Mouse (Mus musculus): ENCODE results near the gene Frs3.

The Frs3 gene

DNA sequence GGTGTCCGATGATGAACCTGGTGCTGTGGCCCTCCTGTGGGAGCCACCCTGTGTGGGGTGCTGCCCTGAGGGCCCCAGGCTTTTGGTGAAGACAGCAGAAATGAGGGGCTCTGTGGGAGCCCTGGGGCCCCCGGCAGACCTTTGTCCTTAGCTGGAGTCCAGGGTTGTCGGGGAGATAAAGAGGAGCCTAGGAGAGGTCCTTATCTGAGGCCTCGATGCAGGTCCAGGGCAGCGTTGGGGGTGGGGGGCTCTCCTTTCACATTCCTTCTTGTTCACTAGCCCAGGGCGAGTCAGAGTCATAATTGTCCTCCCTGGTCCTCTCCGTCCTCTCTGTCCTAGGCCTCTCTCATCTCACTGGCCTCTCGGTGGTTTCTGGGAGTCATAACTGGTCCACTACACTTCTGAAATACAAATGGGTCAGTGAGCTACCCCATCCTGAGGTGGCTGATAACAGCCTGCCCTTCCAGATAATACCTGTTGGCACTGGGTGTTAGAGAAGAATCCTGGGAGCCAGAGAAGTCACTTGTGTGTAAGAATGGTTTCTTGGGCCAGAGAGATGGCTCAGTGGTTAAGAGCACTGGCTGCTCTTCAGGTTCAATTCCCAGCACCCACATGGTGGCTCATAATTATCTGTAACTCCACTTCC is 64.4 kb downstream of the Frs3 start:
- H3K9me3 ChIP-seq (ENCODE audit: low read length): no peaks in the 10 kb centered on the region
- no peaks in the 10 kb centered on the region for H3K27me3 ChIP-seq (ENCODE audit: insufficient read depth, low read length)
- TF ChIP-seq POU5F1 (IDR thresholded peaks at IDR 0.05; ENCODE audit: borderline replicate concordance, low read length) (no peak), CTCF (conservative IDR thresholded peaks at IDR 0.05; ENCODE audit: low read length) (no peak), NANOG (IDR thresholded peaks at IDR 0.05; ENCODE audit: borderline replicate concordance, low read length) (no peak)
- peaks cover 54% of the 10 kb centered on the region for H3K36me3 ChIP-seq (ENCODE audit: insufficient read depth, low read length)
- H3K4me1 ChIP-seq (replicated peaks; ENCODE audit: low read depth, low read length): peaks cover 91% of the 10 kb centered on the region
- H3K4me3 ChIP-seq (replicated peaks; ENCODE audit: low read length): no peak overlapping the region

All from E14TG2a.4 (cell line).